Mouse (Mus musculus) embryo, embryonic 11 days (tissue): ENCODE data around the gene Clec4n.
"Not testable (repeated sequence)": the region's sequence is repeated elsewhere in the genome, so short reads cannot be mapped to it uniquely, and the experiment has no call there.

ENCODE experiments used
- DNase-seq: peaks from one replicate; pipeline ENCODE4 v3.0.0-alpha.2; 2015

Gene Clec4n

GRCm38 (mm10) chr6:123229644-123230043 lies at the start of gene Clec4n:
Gene Clec4n, plus strand, starts transcription at chr6:123229843.
- DNase-seq: no peak

GRCm38 (mm10) chr6:123184862-123185261 lies 44.8 kb upstream of the Clec4n start:
- not testable (repeated sequence) for DNase-seq

- no peak for DNase-seq
Measured at GRCm38 (mm10) chr6:123207187-123208076, 22.2 kb upstream of the Clec4n start.

- DNase-seq: not testable (repeated sequence)
Measured at GRCm38 (mm10) chr6:123208077-123208439, 21.6 kb upstream of the Clec4n start.

GRCm38 (mm10) chr6:123211726-123212125 lies 17.9 kb upstream of the Clec4n start:
- DNase-seq: no peak

- no peak for DNase-seq
Measured at GRCm38 (mm10) chr6:123227519-123228166, 2.0 kb upstream of the Clec4n start.

GRCm38 (mm10) chr6:123231149-123231548 lies 1.5 kb downstream of the Clec4n start:
- DNase-seq: no peak

GRCm38 (mm10) chr6:123237582-123237981 lies 7.9 kb downstream of the Clec4n start:
- DNase-seq: no peak

GRCm38 (mm10) chr6:123244201-123244600 lies 14.6 kb downstream of the Clec4n start:
- DNase-seq: no peak

- not testable (repeated sequence) for DNase-seq
Measured at GRCm38 (mm10) chr6:123248862-123249261, 19.2 kb downstream of the Clec4n start.

GRCm38 (mm10) chr6:123252735-123253134 lies 23.1 kb downstream of the Clec4n start:
- no peak for DNase-seq

- DNase-seq: no peak
Measured at GRCm38 (mm10) chr6:123258946-123259345, 29.3 kb downstream of the Clec4n start.

GRCm38 (mm10) chr6:123259889-123260603 lies 30.4 kb downstream of the Clec4n start:
- DNase-seq: no peak

- DNase-seq: no peak
Measured at GRCm38 (mm10) chr6:123260868-123261267, 31.2 kb downstream of the Clec4n start.

GRCm38 (mm10) chr6:123261555-123262161 lies 32.0 kb downstream of the Clec4n start, which contains the start of gene Clec4d:
Gene Clec4d, plus strand, starts transcription at chr6:123262111.
- no peak for DNase-seq

GRCm38 (mm10) chr6:123264194-123264593 lies 34.6 kb downstream of the Clec4n start:
- DNase-seq: no peak

GRCm38 (mm10) chr6:123265809-123266208 lies 36.2 kb downstream of the Clec4n start:
- DNase-seq: no peak

GRCm38 (mm10) chr6:123266945-123267344 lies 37.3 kb downstream of the Clec4n start:
- DNase-seq: no peak

GRCm38 (mm10) chr6:123279443-123279842 lies 49.8 kb downstream of the Clec4n start:
- no peak for DNase-seq

- no peak for DNase-seq
Measured at GRCm38 (mm10) chr6:123286311-123286710, 56.7 kb downstream of the Clec4n start.

- DNase-seq: no peak
Measured at GRCm38 (mm10) chr6:123288931-123289330, 59.3 kb downstream of the Clec4n start.

GRCm38 (mm10) chr6:123289753-123290152 lies 60.1 kb downstream of the Clec4n start, which contains the start of gene Clec4e:
Gene Clec4e, minus strand, starts transcription at chr6:123289870.
- no peak for DNase-seq
